Mouse (Mus musculus) cerebral cortex, adult 2 months (tissue): ENCODE measurements around the gene Rhobtb1.

Experiments used
- WGBS: fragments of 180-500 bp; shearing (Covaris S2); methylation state at CpG from one replicate; pipeline ENCODE4 v1.1.7; 2018; 5-methylcytosine and 5-hydroxymethylcytosine counted together

The Rhobtb1 gene

GRCm38 (mm10) chr10:69151045-69151444, at the start of gene Rhobtb1:
Gene Rhobtb1 (plus strand): TSS chr10:69151434.
- WGBS = 88% methylated on average over 20 of the region's 20 CpGs

- WGBS = 71% methylated on average over 4 of the region's 4 CpGs
Measured at GRCm38 (mm10) chr10:69101988-69102387, 49.2 kb upstream of the Rhobtb1 start.

- 77% methylated on average over 12 of the region's 12 CpGs for WGBS
Measured at GRCm38 (mm10) chr10:69104143-69104882, 46.9 kb upstream of the Rhobtb1 start.

GRCm38 (mm10) chr10:69104883-69105225, 46.4 kb upstream of the Rhobtb1 start:
- WGBS = 62% methylated on average over 9 of the region's 9 CpGs

GRCm38 (mm10) chr10:69106796-69107195, 44.4 kb upstream of the Rhobtb1 start:
- WGBS = 83% methylated on average over 1 of the region's 1 CpGs

GRCm38 (mm10) chr10:69107253-69107652, 44.0 kb upstream of the Rhobtb1 start:
- WGBS = 60% methylated on average over 8 of the region's 8 CpGs

- 66% methylated on average over 3 of the region's 3 CpGs for WGBS
Measured at GRCm38 (mm10) chr10:69118893-69119292, 32.3 kb upstream of the Rhobtb1 start.

- 58% methylated on average over 1 of the region's 1 CpGs for WGBS
Measured at GRCm38 (mm10) chr10:69119456-69119855, 31.8 kb upstream of the Rhobtb1 start.

- 85% methylated on average over 2 of the region's 2 CpGs for WGBS
Measured at GRCm38 (mm10) chr10:69126546-69126945, 24.7 kb upstream of the Rhobtb1 start.

GRCm38 (mm10) chr10:69128531-69128930, 22.7 kb upstream of the Rhobtb1 start:
- 67% methylated on average over 3 of the region's 3 CpGs for WGBS

GRCm38 (mm10) chr10:69130613-69131012, 20.6 kb upstream of the Rhobtb1 start:
- WGBS = 51% methylated on average over 5 of the region's 5 CpGs

- 73% methylated on average over 9 of the region's 9 CpGs for WGBS
Measured at GRCm38 (mm10) chr10:69136241-69136828, 14.9 kb upstream of the Rhobtb1 start.

GRCm38 (mm10) chr10:69149252-69149651, 2.0 kb upstream of the Rhobtb1 start:
- WGBS = 63% methylated on average over 7 of the region's 7 CpGs

- WGBS = 72% methylated on average over 4 of the region's 4 CpGs
Measured at GRCm38 (mm10) chr10:69152971-69153370, 1.7 kb downstream of the Rhobtb1 start.

GRCm38 (mm10) chr10:69155428-69156175, 4.4 kb downstream of the Rhobtb1 start:
- 57% methylated on average over 10 of the region's 10 CpGs for WGBS

GRCm38 (mm10) chr10:69156462-69156861, 5.2 kb downstream of the Rhobtb1 start:
- 71% methylated on average over 6 of the region's 6 CpGs for WGBS

GRCm38 (mm10) chr10:69157471-69157870, 6.2 kb downstream of the Rhobtb1 start:
- WGBS = 87% methylated on average over 2 of the region's 2 CpGs

- WGBS = 90% methylated on average over 2 of the region's 2 CpGs
Measured at GRCm38 (mm10) chr10:69160877-69161276, 9.6 kb downstream of the Rhobtb1 start.

- WGBS = 88% methylated on average over 3 of the region's 3 CpGs
Measured at GRCm38 (mm10) chr10:69161503-69161902, 10.3 kb downstream of the Rhobtb1 start.

GRCm38 (mm10) chr10:69162577-69162976, 11.3 kb downstream of the Rhobtb1 start:
- 23% methylated on average over 5 of the region's 5 CpGs for WGBS

GRCm38 (mm10) chr10:69163216-69163615, 12.0 kb downstream of the Rhobtb1 start:
- 70% methylated on average over 5 of the region's 5 CpGs for WGBS

GRCm38 (mm10) chr10:69165125-69165524, 13.9 kb downstream of the Rhobtb1 start:
- 62% methylated on average over 7 of the region's 7 CpGs for WGBS

- 93% methylated on average over 3 of the region's 3 CpGs for WGBS
Measured at GRCm38 (mm10) chr10:69165847-69166246, 14.6 kb downstream of the Rhobtb1 start.
